Mouse (Mus musculus): ENCODE results near the gene Scn8a.

GRCm38 (mm10) chr15:101081035-101081548 lies 211.4 kb downstream of the Scn8a start:
- TF ChIP-seq CTCF (IDR thresholded peaks at IDR 0.05; ENCODE audit: low read depth, low read length) (no peak), POLR2A (IDR thresholded peaks at IDR 0.05; ENCODE audit: borderline replicate concordance, low read depth, low read length) (no peak)
